Mouse (Mus musculus) hematopoietic stem cell, adult 5-6 weeks (primary cell): ENCODE measurements around the gene Obscn. TPM values are rescaled to one million over a fixed set of nuclear protein-coding genes. Genes with fewer than 3 reads are reported as not detected.

Experiments used
- ATAC-seq, 2 experiments: fragments of 125-278 bp in 1 of 2; replicated peaks in 1 of 2; 2 replicates each; pipeline ENCODE4 v1.8.0; 2016 to 2017; ENCODE audit warnings: inconsistent platforms in 2 of 2, mild to moderate bottlenecking in 2 of 2, moderate number of reproducible peaks in 2 of 2, low read depth in 1 of 2, moderate TSS enrichment in 1 of 2; ENCODE audit not compliant: low FRiP score in 2 of 2, poor library complexity in 2 of 2, severe bottlenecking in 2 of 2, insufficient read depth in 1 of 2, low TSS enrichment in 1 of 2
- total RNA-seq: library from RNA; stranded (forward); fragments of 172-1452, 232-1000 nt; gene quantifications from 2 replicates; pipeline ENCODE4 v1.2.3, GENCODE M21; 2017

The Obscn gene
- total RNA-seq = 0.10 and 0.38 TPM in 2 replicates

- ATAC-seq = no peak
These were observed at the start of gene Obscn for GRCm38 (mm10) chr11:59135904-59136452. Gene Obscn (minus strand): TSS chr11:59136402.

GRCm38 (mm10) chr11:59185490-59185889, 49.3 kb upstream of the Obscn start:
- ATAC-seq = no peak

- peak in 1 of 2 experiments; percentile 65; a peak in 3 of 4 replicates for ATAC-seq
These were observed 47.6 kb upstream of the Obscn start for GRCm38 (mm10) chr11:59183821-59184220.

GRCm38 (mm10) chr11:59182864-59183331, 46.7 kb upstream of the Obscn start, which contains the start of gene Gjc2:
Gene Gjc2 (minus strand): TSS chr11:59183213.
- ATAC-seq = no peak

GRCm38 (mm10) chr11:59176921-59177320, 40.7 kb upstream of the Obscn start:
- no peak for ATAC-seq

GRCm38 (mm10) chr11:59176475-59176874, 40.3 kb upstream of the Obscn start:
- ATAC-seq = no peak

GRCm38 (mm10) chr11:59174189-59174838, 38.1 kb upstream of the Obscn start:
- no peak for ATAC-seq

GRCm38 (mm10) chr11:59170549-59170948, 34.3 kb upstream of the Obscn start:
- no peak for ATAC-seq

GRCm38 (mm10) chr11:59169807-59170206, 33.6 kb upstream of the Obscn start:
- ATAC-seq = no peak

GRCm38 (mm10) chr11:59165616-59166241, 29.5 kb upstream of the Obscn start:
- ATAC-seq = no peak

GRCm38 (mm10) chr11:59164384-59164783, 28.2 kb upstream of the Obscn start:
- ATAC-seq = no peak

- ATAC-seq = peak; percentile 95 to 97
These were observed 27.3 kb upstream of the Obscn start, which contains the start of gene Iba57 for GRCm38 (mm10) chr11:59163255-59164236. Gene Iba57 (minus strand): TSS chr11:59163739.

- ATAC-seq = 0 out of 4 replicates have a peak, but pooled peaks have one; percentile 1 to 12
These were observed 26.4 kb upstream of the Obscn start for GRCm38 (mm10) chr11:59162443-59163254.

GRCm38 (mm10) chr11:59161398-59161797, 25.2 kb upstream of the Obscn start:
- no peak for ATAC-seq

- no peak for ATAC-seq
These were observed 23.4 kb upstream of the Obscn start for GRCm38 (mm10) chr11:59159558-59159957.

- no peak for ATAC-seq
These were observed 22.9 kb upstream of the Obscn start for GRCm38 (mm10) chr11:59159099-59159498.

GRCm38 (mm10) chr11:59155900-59156299, 19.7 kb upstream of the Obscn start:
- ATAC-seq = no peak
